Mouse (Mus musculus) kidney, embryonic 14.5 days (tissue): Measurements from ENCODE around the gene Btbd17. TPM values are rescaled to one million over a fixed set of nuclear protein-coding genes. Genes with fewer than 3 reads are reported as not detected.
A peak's percentile ranks its signal among the peaks of the same experiment; 100 is the strongest.

Source experiments
- ATAC-seq: fragments of 200-750 bp; cut with Nextera tagmentation; 2 replicates; pipeline ENCODE4 v1.8.0; 2017; ENCODE audit warnings: moderate number of reproducible peaks, mild to moderate bottlenecking, moderate TSS enrichment, moderate library complexity; ENCODE audit not compliant: low FRiP score, low TSS enrichment
- H3K27ac ChIP-seq: fragments of 300-500 bp; sonication (generic); 2 replicates; pipeline ENCODE4 v1.5.1; 2014; ENCODE audit warnings: low read depth, mild to moderate bottlenecking, low read length, moderate library complexity, mixed read lengths
- H3K27me3 ChIP-seq: fragments of 300-500 bp; sonication (generic); 2 replicates; pipeline ENCODE4 v1.6.1; 2014; ENCODE audit warnings: mild to moderate bottlenecking, low read length; ENCODE audit not compliant: control insufficient read depth, insufficient read depth
- H3K36me3 ChIP-seq: fragments of 300-500 bp; sonication (generic); 2 replicates; pipeline ENCODE4 v1.6.1; 2014; ENCODE audit warnings: low read length, mixed read lengths; ENCODE audit not compliant: control insufficient read depth, insufficient read depth
- H3K4me1 ChIP-seq: fragments of 300-500 bp; sonication (generic); 2 replicates; pipeline ENCODE4 v1.6.1; 2014; ENCODE audit warnings: low read length, mixed read lengths; ENCODE audit not compliant: control insufficient read depth, insufficient read depth
- H3K4me2 ChIP-seq: fragments of 300-500 bp; sonication (generic); replicated peaks from 2 replicates; pipeline ENCODE4 v1.6.1; 2014; ENCODE audit warnings: low read depth, mild to moderate bottlenecking, low read length
- H3K4me3 ChIP-seq: fragments of 300-500 bp; sonication (generic); 2 replicates; pipeline ENCODE4 v1.5.1; 2014; ENCODE audit warnings: mild to moderate bottlenecking, low read length
- H3K9ac ChIP-seq: fragments of 300-500 bp; sonication (generic); 2 replicates; pipeline ENCODE4 v1.6.1; 2014; ENCODE audit warnings: low read depth, mild to moderate bottlenecking, low read length, moderate library complexity
- H3K9me3 ChIP-seq: fragments of 300-500 bp; sonication (generic); 2 replicates; pipeline ENCODE4 v1.6.1; 2016; ENCODE audit warnings: low read length; ENCODE audit not compliant: control insufficient read depth
- WGBS: fragments of 180-500 bp; shearing (Covaris S2); extraction: QIAGEN DNeasy Blood & Tissue Kit; methylation state at CpG from one replicate; pipeline ENCODE4 v1.1.7; 2014; 5-methylcytosine and 5-hydroxymethylcytosine counted together
- polyA plus RNA-seq: library from polyadenylated mRNA; unstranded; fragments of >200 nt; fragmentation: Nextera tagmentation; extraction: Ambion mirVana; gene quantifications from 2 replicates; pipeline ENCODE4 v1.2.1, GENCODE M21; 2014

Gene Btbd17
- polyA plus RNA-seq, 1 experiment from 2014 or later: 1.6 TPM

DNA sequence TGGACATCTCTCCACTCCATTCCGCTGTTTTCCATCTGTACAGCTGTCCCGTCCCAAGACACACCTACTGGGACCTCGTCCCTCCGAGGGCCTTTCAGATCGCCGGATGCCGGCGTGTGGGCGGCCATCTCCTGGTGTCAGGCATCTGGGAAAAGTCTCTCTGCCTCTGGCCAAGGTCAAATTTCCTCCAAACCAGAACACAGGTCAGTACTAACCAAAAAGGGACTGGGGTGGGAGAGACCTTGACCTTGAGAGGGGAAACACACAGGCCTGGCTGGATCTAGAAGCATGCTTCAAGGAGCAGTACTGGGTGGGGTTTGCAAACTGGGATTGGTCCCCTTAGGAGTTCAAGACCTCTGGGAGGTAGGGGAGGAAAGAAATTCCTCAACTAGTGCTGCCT is 6.0 kb downstream of the Btbd17 start:
- WGBS: 36% methylated on average over 9 of the region's 9 CpGs
- H3K9me3 ChIP-seq: no peaks in the 10 kb centered on the region

DNA sequence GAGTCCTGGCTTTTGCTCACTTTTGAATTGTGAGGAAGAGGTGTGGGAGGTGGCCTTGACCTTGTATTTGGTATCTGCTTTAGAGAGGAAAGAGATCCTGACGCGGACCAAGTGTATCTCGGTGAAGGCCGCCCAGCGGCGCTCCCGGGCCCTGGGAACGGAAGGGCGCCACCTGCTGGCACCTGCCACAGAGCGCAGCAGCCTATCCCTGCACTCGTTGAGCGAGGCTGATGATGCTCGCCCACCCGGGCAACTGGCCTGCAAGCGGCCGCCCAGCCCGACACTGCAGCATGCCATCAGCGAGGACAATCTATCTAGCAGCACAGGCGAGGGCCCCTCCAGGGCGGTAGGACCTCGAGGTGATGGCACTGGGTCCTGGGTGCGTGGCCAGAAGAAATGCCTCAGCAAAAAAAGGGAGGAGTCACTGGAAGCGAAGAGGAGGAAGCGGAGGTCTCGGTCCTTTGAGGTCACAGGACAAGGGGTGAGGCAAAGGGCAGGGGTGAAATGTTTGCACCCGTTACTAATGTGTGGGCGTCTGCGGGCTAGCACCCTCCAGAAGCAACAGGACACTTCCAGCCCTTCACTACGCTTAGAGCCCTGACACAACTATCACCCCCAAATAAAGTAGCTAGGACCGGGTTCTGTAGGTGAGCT is 6.6 kb downstream of the Btbd17 start:
- WGBS: 7% methylated on average over 30 of the region's 30 CpGs
- H3K27ac ChIP-seq: no peak overlapping the region
- no peak overlapping the region for H3K9ac ChIP-seq
- H3K27me3 ChIP-seq: peaks cover 80% of the 10 kb centered on the region
- H3K4me1 ChIP-seq: peaks cover 22% of the 10 kb centered on the region
- peak overlapping the region; percentile 31 for H3K4me2 ChIP-seq
- ATAC-seq: peak; percentile 63
- H3K36me3 ChIP-seq: no peaks in the 10 kb centered on the region
- peak overlapping the region; percentile 9; the same call in 1 of the 2 replicates for H3K4me3 ChIP-seq
- H3K9me3 ChIP-seq: no peaks in the 10 kb centered on the region

More for the DNA sequence above, 6.0 kb downstream of the Btbd17 start:
- Histone ChIP-seq H3K36me3 (no peaks in the 10 kb centered on the region), H3K27me3 (peaks cover 80% of the 10 kb centered on the region), H3K9ac (no peak overlapping the region), H3K4me1 (peaks cover 23% of the 10 kb centered on the region), H3K4me3 (no peak overlapping the region), H3K4me2 (no peak overlapping the region; the same call in 1 of the 2 replicates), H3K27ac (no peak overlapping the region)
- ATAC-seq: no peak; the same call in 1 of the 2 replicates

DNA sequence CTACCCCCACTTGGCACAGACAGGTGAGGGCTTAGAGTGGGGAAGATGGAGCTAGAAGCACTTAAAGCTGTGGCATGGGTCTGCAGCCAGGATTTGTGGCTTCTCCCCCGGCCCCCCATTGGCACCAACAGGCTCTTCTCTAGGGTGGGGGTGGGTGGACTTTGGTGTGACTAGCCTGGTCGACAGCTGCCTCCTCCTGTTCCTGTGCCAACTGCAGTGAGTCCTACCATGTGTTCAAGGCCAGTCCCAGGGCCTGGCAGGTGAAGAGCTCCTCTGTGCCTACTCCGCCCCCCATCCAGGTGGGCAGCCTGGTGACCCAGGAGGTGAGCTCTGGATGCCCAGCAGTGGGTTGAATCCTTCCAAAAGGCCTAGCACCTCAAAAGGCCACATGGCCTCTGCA is 8.1 kb downstream of the Btbd17 start:
- Histone ChIP-seq H3K4me2 (no peak overlapping the region), H3K9me3 (no peaks in the 10 kb centered on the region), H3K9ac (no peak overlapping the region), H3K4me1 (peaks cover 19% of the 10 kb centered on the region), H3K4me3 (no peak overlapping the region), H3K36me3 (no peaks in the 10 kb centered on the region), H3K27me3 (peaks cover 66% of the 10 kb centered on the region), H3K27ac (no peak overlapping the region)
- 84% methylated on average over 3 of the region's 3 CpGs for WGBS
- ATAC-seq: no peak

DNA sequence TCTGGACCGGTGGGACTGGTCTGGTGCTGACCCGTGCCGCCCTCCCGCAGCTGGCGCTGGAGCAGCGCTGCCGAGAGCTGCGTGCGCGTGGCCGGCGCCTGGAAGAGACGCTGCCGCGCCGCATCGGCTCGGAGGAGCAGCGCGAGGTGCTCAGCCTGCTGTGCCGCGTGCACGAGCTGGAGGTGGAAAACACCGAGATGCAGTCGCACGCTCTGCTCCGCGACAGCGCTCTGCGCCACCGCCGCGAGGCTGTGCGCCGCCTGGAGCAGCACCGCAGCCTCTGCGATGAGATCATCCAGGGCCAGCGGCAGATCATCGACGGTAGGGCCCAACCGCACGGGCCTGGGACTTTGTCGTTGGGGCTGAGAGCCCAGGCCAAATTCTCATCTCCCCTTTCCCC is 9.4 kb downstream of the Btbd17 start:
- Histone ChIP-seq H3K27ac (no peak overlapping the region), H3K4me3 (peak overlapping the region; percentile 32), H3K9me3 (no peaks in the 10 kb centered on the region), H3K9ac (peak overlapping the region; percentile 38; the same call in 1 of the 2 replicates), H3K27me3 (peaks cover 56% of the 10 kb centered on the region), H3K4me2 (peak overlapping the region; percentile 49), H3K4me1 (peaks cover 7% of the 10 kb centered on the region), H3K36me3 (no peaks in the 10 kb centered on the region)
- ATAC-seq: no peak
- 2% methylated on average over 43 of the region's 43 CpGs for WGBS

DNA sequence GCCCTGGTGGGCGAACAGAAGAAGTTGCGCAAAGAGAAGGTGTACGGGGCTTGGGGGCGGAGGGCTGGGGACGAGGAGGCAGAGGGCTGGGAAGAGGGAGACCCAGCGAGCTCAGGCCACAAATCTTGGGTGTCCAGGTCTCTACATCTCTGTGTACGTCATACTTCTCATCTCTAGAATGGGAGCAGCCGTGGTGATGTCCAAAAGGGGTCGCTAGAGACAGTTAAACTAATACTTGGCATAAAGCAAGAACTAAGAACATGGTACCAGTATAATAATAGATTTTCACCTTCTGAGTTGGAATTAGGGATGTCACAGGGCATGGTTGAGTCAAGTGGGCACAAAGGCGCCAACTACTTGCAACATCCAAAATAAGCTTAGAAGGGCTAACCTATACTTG is 9.9 kb downstream of the Btbd17 start:
- no peak for ATAC-seq

DNA sequence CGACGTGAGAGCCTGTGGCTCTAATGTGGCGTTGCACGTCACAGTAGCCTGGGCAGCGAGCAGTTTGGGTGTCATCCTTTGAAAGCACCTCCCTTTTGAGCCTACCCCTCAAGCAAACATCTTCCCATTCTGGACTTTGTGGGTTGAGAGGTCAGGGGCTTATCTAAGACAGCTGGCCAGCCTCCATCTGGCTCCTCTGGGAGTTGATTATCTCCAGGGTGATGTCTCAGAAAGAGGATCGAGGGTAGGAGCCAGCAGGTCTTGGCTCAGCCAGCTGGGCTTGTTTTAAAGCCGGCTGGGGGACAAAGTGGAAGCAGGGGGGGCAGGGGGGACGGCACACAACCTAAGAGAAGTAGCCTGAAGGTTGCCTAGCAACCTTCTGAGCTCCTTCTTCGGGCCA is 15.7 kb downstream of the Btbd17 start:
- Histone ChIP-seq H3K27ac (no peak overlapping the region), H3K4me1 (no peaks in the 10 kb centered on the region), H3K4me3 (no peak overlapping the region), H3K4me2 (no peak overlapping the region), H3K9me3 (no peaks in the 10 kb centered on the region), H3K9ac (no peak overlapping the region), H3K36me3 (no peaks in the 10 kb centered on the region), H3K27me3 (peaks cover 6% of the 10 kb centered on the region; the same call in 1 of the 2 replicates)
- 50% methylated on average over 9 of the region's 9 CpGs for WGBS
- ATAC-seq: no peak

More for the DNA sequence above, 9.9 kb downstream of the Btbd17 start:
- H3K4me3 ChIP-seq: peak overlapping the region; percentile 32
- no peaks in the 10 kb centered on the region for H3K9me3 ChIP-seq
- peak overlapping the region; percentile 49 for H3K4me2 ChIP-seq
- H3K27ac ChIP-seq: no peak overlapping the region
- peaks cover 6% of the 10 kb centered on the region; the same call in 1 of the 2 replicates for H3K4me1 ChIP-seq
- no peak overlapping the region for H3K9ac ChIP-seq
- H3K36me3 ChIP-seq: no peaks in the 10 kb centered on the region
- peaks cover 52% of the 10 kb centered on the region for H3K27me3 ChIP-seq
- 49% methylated on average over 10 of the region's 10 CpGs for WGBS

DNA sequence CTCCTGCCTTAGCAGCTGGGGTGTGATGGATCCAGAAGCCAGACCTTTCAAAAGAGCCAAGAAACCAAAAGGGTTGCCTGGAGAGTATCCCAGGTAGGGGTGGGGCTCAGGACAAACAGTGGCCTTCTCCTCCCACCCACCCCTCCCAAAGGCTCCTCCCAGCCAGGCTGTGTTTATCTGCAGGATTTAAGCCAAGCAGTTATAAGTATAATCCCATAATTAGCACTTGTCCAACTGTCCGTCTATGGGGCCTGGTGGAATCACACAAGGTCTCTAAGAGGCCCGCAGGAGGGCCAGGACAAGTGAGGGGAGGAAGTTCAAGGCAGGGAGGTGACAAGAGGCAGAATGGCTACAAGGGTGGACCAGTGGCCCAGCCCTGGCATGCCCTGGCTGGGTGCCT is 23.8 kb downstream of the Btbd17 start:
- 75% methylated on average over 2 of the region's 2 CpGs for WGBS
- H3K27ac ChIP-seq: no peak overlapping the region

DNA sequence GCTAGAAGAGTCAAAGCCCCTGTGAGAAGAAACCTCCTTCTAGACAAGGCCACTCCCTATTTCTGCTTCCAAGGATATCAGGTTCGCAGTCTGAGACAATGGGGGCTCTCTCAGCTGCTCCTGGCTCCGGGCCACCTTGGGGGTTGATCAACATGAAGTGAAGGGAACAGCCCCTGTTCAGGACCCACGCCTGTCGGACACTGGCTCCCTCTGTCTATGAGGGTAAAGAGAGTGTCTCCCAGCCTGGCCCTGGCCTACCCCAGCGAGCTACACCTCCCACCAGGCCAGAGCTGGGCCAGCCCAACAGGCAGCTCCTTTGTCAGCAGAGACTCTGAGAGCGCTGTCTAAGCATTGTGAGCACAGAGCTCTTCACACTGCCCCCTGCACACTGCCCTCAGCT is 25.8 kb downstream of the Btbd17 start:
- no peak overlapping the region for H3K9ac ChIP-seq
- WGBS: 64% methylated on average over 6 of the region's 6 CpGs
- no peaks in the 10 kb centered on the region for H3K36me3 ChIP-seq
- no peak overlapping the region for H3K4me3 ChIP-seq
- no peak for ATAC-seq
- H3K27ac ChIP-seq: no peak overlapping the region
- H3K4me1 ChIP-seq: no peaks in the 10 kb centered on the region
- no peaks in the 10 kb centered on the region for H3K9me3 ChIP-seq
- peaks cover 10% of the 10 kb centered on the region for H3K27me3 ChIP-seq
- no peak overlapping the region for H3K4me2 ChIP-seq

More for the DNA sequence above, 23.8 kb downstream of the Btbd17 start:
- Histone ChIP-seq H3K9ac (no peak overlapping the region), H3K36me3 (no peaks in the 10 kb centered on the region), H3K4me2 (no peak overlapping the region), H3K4me1 (no peaks in the 10 kb centered on the region), H3K4me3 (no peak overlapping the region), H3K9me3 (no peaks in the 10 kb centered on the region), H3K27me3 (no peaks in the 10 kb centered on the region; the same call in 1 of the 2 replicates)
- ATAC-seq: no peak
